Mouse (Mus musculus) forebrain, postnatal 0 days (tissue): Measurements from ENCODE around the gene Tex38. TPM values are rescaled to one million over a fixed set of nuclear protein-coding genes. Genes with fewer than 3 reads are reported as not detected.

Source experiments
- ATAC-seq: fragments of 200-750 bp; cut with Nextera tagmentation; 2 replicates; pipeline ENCODE4 v1.8.0; 2017; ENCODE audit warnings: mild to moderate bottlenecking, moderate library complexity
- DNase-seq: peaks from one replicate; pipeline ENCODE4 v3.0.0-alpha.2; 2015
- H3K27ac ChIP-seq: fragments of 300-500 bp; sonication (generic); 2 replicates; pipeline ENCODE4 v1.5.1; 2014; ENCODE audit warnings: low read depth, mild to moderate bottlenecking, antibody characterized with exemption, low read length, moderate library complexity, mixed read lengths
- H3K27me3 ChIP-seq: fragments of 300-500 bp; sonication (generic); 2 replicates; pipeline ENCODE4 v1.6.1; 2014; ENCODE audit warnings: mild to moderate bottlenecking, low read length, mixed read lengths; ENCODE audit not compliant: insufficient read depth
- H3K36me3 ChIP-seq: fragments of 300-500 bp; sonication (generic); 2 replicates; pipeline ENCODE4 v1.6.1; 2014; ENCODE audit warnings: mild to moderate bottlenecking, moderate library complexity; ENCODE audit not compliant: insufficient read depth
- H3K4me1 ChIP-seq: fragments of 300-500 bp; sonication (generic); 2 replicates; pipeline ENCODE4 v1.6.1; 2014; ENCODE audit warnings: antibody characterized with exemption; ENCODE audit not compliant: insufficient read depth
- H3K4me2 ChIP-seq: fragments of 300-500 bp; sonication (generic); 2 replicates; pipeline ENCODE4 v1.6.1; 2014; ENCODE audit warnings: low read depth, mild to moderate bottlenecking, moderate library complexity
- H3K4me3 ChIP-seq: fragments of 300-500 bp; sonication (generic); 2 replicates; pipeline ENCODE4 v1.5.1; 2014; ENCODE audit warnings: low read depth, low read length, mixed read lengths
- H3K9ac ChIP-seq: fragments of 300-500 bp; sonication (generic); 2 replicates; pipeline ENCODE4 v1.6.1; 2014; ENCODE audit warnings: mild to moderate bottlenecking
- H3K9me3 ChIP-seq: fragments of 300-500 bp; sonication (generic); 2 replicates; pipeline ENCODE4 v1.6.1; 2016; ENCODE audit warnings: low read length
- CTCF ChIP-seq: sonication (generic); IDR thresholded peaks from 2 replicates; pipeline ENCODE4 v1.5.1; 2016; ENCODE audit warnings: antibody characterized with exemption, control low read depth, low read depth
- WGBS: fragments of 180-500 bp; shearing (Covaris S2); extraction: QIAGEN DNeasy Blood & Tissue Kit; methylation state at CpG from one replicate; pipeline ENCODE4 v1.1.7; 2014; 5-methylcytosine and 5-hydroxymethylcytosine counted together
- polyA plus RNA-seq: library from polyadenylated mRNA; unstranded; fragments of >200 nt; fragmentation: Nextera tagmentation; extraction: Ambion mirVana; gene quantifications from 2 replicates; pipeline ENCODE4 v1.2.1, GENCODE M21; 2015
- total RNA-seq: library from RNA; depleted of rRNA; stranded (reverse); fragments of >200 nt; gene quantifications from 2 replicates; pipeline ENCODE4 v1.2.3, GENCODE M21; 2014

Tex38 gene
- total and polyA plus RNA-seq, 2 experiments from 2014 or later, result 0.59 to 0.95 TPM

- no peak overlapping the region for H3K4me2 ChIP-seq
- H3K4me1 ChIP-seq, result no peaks in the 10 kb centered on the region
- H3K27me3 ChIP-seq, result no peaks in the 10 kb centered on the region
- no peaks in the 10 kb centered on the region for H3K9me3 ChIP-seq
- TF ChIP-seq CTCF, result no peak
- no peak overlapping the region for H3K4me3 ChIP-seq
- ATAC-seq (no peak), DNase-seq (no peak)
- H3K9ac ChIP-seq, result no peak overlapping the region
- no peak overlapping the region for H3K27ac ChIP-seq
- WGBS, result 92% methylated on average over 1 of the region's 1 CpGs
- H3K36me3 ChIP-seq, result peaks cover 36% of the 10 kb centered on the region
Observed at GRCm38 (mm10) chr4:115749336-115749735, 31.5 kb downstream of the Tex38 start.

GRCm38 (mm10) chr4:115748181-115748580 is 32.6 kb downstream of the Tex38 start:
- H3K4me3 ChIP-seq, result no peak overlapping the region
- H3K36me3 ChIP-seq, result peaks cover 41% of the 10 kb centered on the region
- H3K9me3 ChIP-seq, result no peaks in the 10 kb centered on the region
- TF ChIP-seq CTCF, result no peak
- DNase-seq (no peak), ATAC-seq (no peak)
- no peak overlapping the region for H3K27ac ChIP-seq
- no peaks in the 10 kb centered on the region for H3K4me1 ChIP-seq
- H3K9ac ChIP-seq, result no peak overlapping the region
- H3K4me2 ChIP-seq, result no peak overlapping the region
- no peaks in the 10 kb centered on the region for H3K27me3 ChIP-seq
- 57% methylated on average over 1 of the region's 1 CpGs for WGBS

- no peak overlapping the region for H3K27ac ChIP-seq
- H3K9ac ChIP-seq, result no peak overlapping the region
- DNase-seq, result no peak
- peaks cover 33% of the 10 kb centered on the region for H3K36me3 ChIP-seq
- H3K4me1 ChIP-seq, result peaks cover 9% of the 10 kb centered on the region
- WGBS, result 88% methylated on average over 4 of the region's 4 CpGs
- no peaks in the 10 kb centered on the region for H3K9me3 ChIP-seq
- no peak overlapping the region for H3K4me3 ChIP-seq
- no peak for ATAC-seq
- H3K27me3 ChIP-seq, result no peaks in the 10 kb centered on the region
- H3K4me2 ChIP-seq, result no peak overlapping the region
- no peak for TF ChIP-seq CTCF
Observed at GRCm38 (mm10) chr4:115743096-115743495, 37.7 kb downstream of the Tex38 start.

GRCm38 (mm10) chr4:115742658-115743057 is 38.2 kb downstream of the Tex38 start:
- no peak for ATAC-seq
- no peak for DNase-seq
- TF ChIP-seq CTCF, result peak; percentile 17; the same call in 1 of the 2 replicates

GRCm38 (mm10) chr4:115738481-115738985 is 42.3 kb downstream of the Tex38 start:
- H3K27me3 ChIP-seq, result no peaks in the 10 kb centered on the region
- peak overlapping the region; percentile 62 for H3K9ac ChIP-seq
- no peak for DNase-seq
- peak overlapping the region; percentile 74 for H3K4me3 ChIP-seq
- 43% methylated on average over 13 of the region's 13 CpGs for WGBS
- H3K4me2 ChIP-seq, result peak overlapping the region; percentile 51
- H3K27ac ChIP-seq, result no peak overlapping the region
- ATAC-seq, result no peak
- no peak for TF ChIP-seq CTCF
- H3K9me3 ChIP-seq, result no peaks in the 10 kb centered on the region
- H3K4me1 ChIP-seq, result peaks cover 10% of the 10 kb centered on the region
- H3K36me3 ChIP-seq, result peaks cover 20% of the 10 kb centered on the region

More at GRCm38 (mm10) chr4:115742658-115743057, 38.2 kb downstream of the Tex38 start:
- Histone ChIP-seq H3K36me3 (peaks cover 33% of the 10 kb centered on the region), H3K4me3 (no peak overlapping the region), H3K9me3 (no peaks in the 10 kb centered on the region), H3K4me2 (no peak overlapping the region), H3K27me3 (no peaks in the 10 kb centered on the region), H3K9ac (no peak overlapping the region), H3K4me1 (peaks cover 10% of the 10 kb centered on the region), H3K27ac (no peak overlapping the region)

GRCm38 (mm10) chr4:115737551-115738041 is 43.2 kb downstream of the Tex38 start, which contains the start of gene Efcab14:
TSS of gene Efcab14 (plus strand) at chr4:115737744.
- Histone ChIP-seq H3K4me3 (peak within 1 kb of the TSS; percentile 74), H3K27me3 (no peaks in the 10 kb centered on the region), H3K9me3 (no peaks in the 10 kb centered on the region), H3K4me2 (peak within 1 kb of the TSS; percentile 51), H3K9ac (peak within 1 kb of the TSS; percentile 62), H3K4me1 (peaks cover 10% of the 10 kb centered on the region), H3K27ac (peak within 1 kb of the TSS; percentile 72), H3K36me3 (peaks cover 16% of the 10 kb centered on the region)
- WGBS, result 1% methylated on average over 44 of the region's 45 CpGs
- peak; percentile 69 for TF ChIP-seq CTCF
- ATAC-seq, result peak; percentile 99
- DNase-seq, result peak; percentile 98

- no peaks in the 10 kb centered on the region for H3K27me3 ChIP-seq
- no peaks in the 10 kb centered on the region for H3K9me3 ChIP-seq
- no peak for TF ChIP-seq CTCF
- no peak overlapping the region for H3K9ac ChIP-seq
- H3K4me1 ChIP-seq, result peaks cover 10% of the 10 kb centered on the region
- WGBS, result 68% methylated on average over 4 of the region's 4 CpGs
- H3K4me3 ChIP-seq, result no peak overlapping the region
- H3K36me3 ChIP-seq, result no peaks in the 10 kb centered on the region
- no peak overlapping the region for H3K4me2 ChIP-seq
- ATAC-seq (no peak), DNase-seq (no peak)
- no peak overlapping the region for H3K27ac ChIP-seq
Observed at GRCm38 (mm10) chr4:115734867-115735266, 46.0 kb downstream of the Tex38 start.
